Mouse (Mus musculus): ENCODE measurements around the gene Cbarp. TPM values are rescaled to one million over a fixed set of nuclear protein-coding genes. Genes with fewer than 3 reads are reported as not detected.

Gene Cbarp
- polyA plus RNA-seq, 1 experiment from 2014 or later: 4.7 TPM

DNA sequence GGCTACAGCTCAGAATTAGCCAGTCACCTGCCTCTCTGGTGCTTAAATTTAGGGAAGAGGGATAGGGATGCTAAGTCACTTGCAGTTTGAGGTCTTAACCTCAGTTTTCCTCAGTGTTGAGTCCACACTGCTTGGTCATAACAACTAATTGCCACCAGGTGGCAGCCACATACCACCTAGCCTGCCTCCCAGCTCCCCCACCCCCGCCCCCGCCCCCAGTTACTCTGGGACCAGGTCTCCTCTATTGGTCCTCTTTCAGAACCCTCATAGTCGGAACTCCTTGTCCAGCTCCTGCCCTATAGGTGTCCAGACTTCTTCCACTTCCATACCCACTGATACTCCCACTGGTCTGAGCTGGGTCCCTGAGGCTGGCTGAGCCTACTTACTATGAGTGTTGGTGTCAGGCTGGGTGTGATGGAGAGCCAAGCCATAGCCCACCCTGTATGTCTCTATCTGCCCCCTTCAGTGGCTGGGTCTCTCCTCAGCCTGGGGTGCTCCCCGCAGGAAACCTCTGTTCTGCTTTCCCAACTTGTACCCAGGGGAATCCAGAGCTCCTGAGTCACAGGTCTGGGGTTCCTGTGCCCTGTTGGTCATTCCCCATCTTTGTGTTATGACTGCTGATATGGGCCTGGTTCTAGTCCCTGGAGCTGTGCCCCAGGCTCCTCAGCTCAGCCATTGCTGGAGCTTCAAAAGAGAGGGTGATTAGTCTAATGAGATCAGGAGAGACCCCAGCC is 35.1 kb upstream of the Cbarp start:
- Histone ChIP-seq H3K4me3 (peak overlapping the region; percentile 22), H3K27ac (peak overlapping the region; percentile 31; the same call in 1 of the 2 replicates), H3K4me1 (peaks cover 50% of the 10 kb centered on the region), H3K27me3 (ENCODE audit: low read depth, poor library complexity, severe bottlenecking) (no peaks in the 10 kb centered on the region), H3K36me3 (peaks cover 25% of the 10 kb centered on the region), H3K9me3 (replicated peaks) (no peaks in the 10 kb centered on the region)
- DNase-seq (ENCODE audit: low spot score): peak; percentile 76
- 21% methylated on average over 4 of the region's 4 CpGs for WGBS

DNA sequence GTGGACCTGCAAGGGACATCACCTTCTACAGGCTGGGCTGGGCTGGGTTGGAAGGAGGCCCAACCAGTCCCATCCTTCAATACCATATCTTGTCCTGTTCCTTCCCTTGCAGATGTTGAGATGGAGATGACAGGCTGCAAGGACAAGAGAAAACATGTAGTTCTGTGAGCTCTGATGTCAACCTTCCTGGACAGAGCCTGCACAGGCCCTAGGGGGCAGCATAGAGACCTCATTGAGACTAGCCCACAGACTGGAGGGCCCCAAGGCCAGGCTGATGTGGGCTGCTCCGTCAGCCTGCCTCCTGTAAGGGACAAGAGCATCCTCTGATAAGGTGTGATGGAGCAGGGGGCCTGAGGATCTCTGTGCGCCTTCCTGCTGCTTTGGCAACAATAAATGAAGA is 34.1 kb upstream of the Cbarp start:
- no peaks in the 10 kb centered on the region for H3K27me3 ChIP-seq (ENCODE audit: low read depth, poor library complexity, severe bottlenecking)
- DNase-seq (ENCODE audit: low spot score): no peak
- H3K4me1 ChIP-seq: peaks cover 48% of the 10 kb centered on the region
- H3K4me3 ChIP-seq: no peak overlapping the region
- H3K27ac ChIP-seq: no peak overlapping the region; the same call in 1 of the 2 replicates
- H3K36me3 ChIP-seq: peaks cover 35% of the 10 kb centered on the region
- WGBS: 58% methylated on average over 2 of the region's 2 CpGs
- H3K9me3 ChIP-seq (replicated peaks): no peaks in the 10 kb centered on the region

DNA sequence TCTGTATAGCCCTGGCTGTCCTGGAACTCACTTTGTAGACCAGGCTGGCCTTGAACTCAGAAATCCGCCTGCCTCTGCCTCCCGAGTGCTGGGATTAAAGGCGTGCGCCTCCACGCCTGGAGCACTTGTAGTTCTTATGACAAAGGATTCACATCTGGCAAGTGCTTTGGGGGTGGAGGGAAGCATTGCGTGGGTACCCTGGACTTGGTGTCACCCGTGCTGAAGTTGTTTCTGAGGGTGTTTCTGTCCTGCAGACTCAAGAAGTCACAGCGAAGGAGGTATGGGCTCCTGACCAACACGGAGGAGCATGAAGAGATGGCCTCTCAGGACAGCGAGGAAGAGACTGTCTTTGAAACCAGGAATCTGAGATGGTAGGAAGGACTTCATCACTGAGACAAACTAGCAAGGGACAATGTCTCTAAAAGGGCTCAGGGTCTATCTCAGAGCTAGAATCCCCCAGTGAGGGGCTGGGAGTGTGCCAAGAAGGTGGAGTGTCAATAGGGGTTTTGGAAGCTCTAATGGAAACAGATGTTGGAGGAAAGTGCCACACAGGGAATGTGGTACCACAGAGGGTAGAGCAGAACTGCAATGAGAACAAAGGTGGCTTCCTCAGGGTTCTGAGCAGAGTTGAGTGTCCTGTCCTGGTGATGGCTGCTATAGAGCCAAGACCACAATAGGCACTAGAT is 33.5 kb upstream of the Cbarp start:
- H3K36me3 ChIP-seq: peaks cover 40% of the 10 kb centered on the region
- H3K4me3 ChIP-seq: no peak overlapping the region
- H3K27me3 ChIP-seq (ENCODE audit: low read depth, poor library complexity, severe bottlenecking): no peaks in the 10 kb centered on the region
- 88% methylated on average over 10 of the region's 10 CpGs for WGBS
- H3K4me1 ChIP-seq: peaks cover 48% of the 10 kb centered on the region
- H3K27ac ChIP-seq: no peak overlapping the region
- DNase-seq (ENCODE audit: low spot score): no peak
- no peaks in the 10 kb centered on the region for H3K9me3 ChIP-seq (replicated peaks)

DNA sequence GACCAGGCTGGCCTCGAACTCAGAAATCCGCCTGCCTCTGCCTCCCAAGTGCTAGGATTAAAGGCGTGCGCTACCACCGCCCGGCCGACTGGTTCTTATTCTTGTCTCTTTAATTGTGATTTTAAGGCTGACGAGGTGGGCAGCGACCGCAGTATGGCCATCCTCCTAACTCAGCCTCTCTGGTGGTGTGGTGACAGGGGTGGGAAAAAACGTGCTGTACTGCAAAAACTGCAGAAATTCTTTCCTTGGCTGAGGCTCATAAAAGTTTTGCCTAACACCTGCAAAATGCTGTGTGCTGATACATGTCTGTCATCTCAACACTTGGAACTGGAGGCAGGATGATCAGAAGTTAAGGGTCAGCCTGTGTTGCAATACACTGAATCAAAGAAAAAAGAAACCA is 32.7 kb upstream of the Cbarp start:
- Histone ChIP-seq H3K4me1 (peaks cover 52% of the 10 kb centered on the region), H3K9me3 (replicated peaks) (no peaks in the 10 kb centered on the region), H3K27me3 (ENCODE audit: low read depth, poor library complexity, severe bottlenecking) (no peaks in the 10 kb centered on the region), H3K4me3 (peak overlapping the region; percentile 66), H3K36me3 (peaks cover 40% of the 10 kb centered on the region), H3K27ac (peak overlapping the region; percentile 84)
- WGBS: 9% methylated on average over 11 of the region's 11 CpGs
- DNase-seq (ENCODE audit: low spot score): no peak

DNA sequence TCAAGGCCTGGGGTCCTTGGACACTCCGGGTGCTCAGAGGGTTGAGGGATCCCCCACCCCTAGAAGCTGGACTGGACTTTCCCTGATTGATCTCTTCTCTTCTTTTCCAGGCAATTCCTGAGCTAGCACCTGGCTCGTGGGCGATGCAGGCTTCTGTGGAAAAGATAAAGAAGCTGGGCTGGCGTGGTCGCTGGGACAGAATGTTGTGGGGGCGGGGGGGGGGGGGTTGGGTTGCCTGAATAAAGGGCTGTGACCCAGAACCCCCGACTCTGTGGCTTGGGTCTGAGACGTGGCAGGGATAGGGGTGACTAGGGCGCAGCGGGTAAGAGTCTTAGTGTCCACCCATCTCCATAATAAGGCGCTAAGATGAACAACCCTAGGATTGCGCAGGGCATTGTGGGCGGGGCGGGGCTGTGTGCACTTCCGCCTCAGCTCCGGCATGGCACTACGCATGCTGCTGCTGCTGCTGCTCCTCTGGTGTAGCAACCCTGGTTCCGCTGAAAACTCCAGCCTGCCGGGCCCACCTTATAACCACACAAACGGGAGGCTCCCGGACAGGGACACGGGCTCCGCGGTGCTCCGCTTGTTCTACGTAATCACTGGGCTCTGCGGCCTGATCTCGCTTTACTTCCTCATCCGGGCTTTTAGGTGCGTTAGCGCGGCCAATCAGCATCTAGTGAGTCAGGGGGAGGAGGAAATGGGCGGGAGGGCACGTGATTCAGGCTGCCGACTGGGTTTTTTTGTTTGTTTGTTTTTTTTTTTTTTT is 32.1 kb upstream of the Cbarp start, which contains the start of gene 1600002K03Rik:
Gene 1600002K03Rik (plus strand): TSS at position 418 of the 766 bp plus-strand sequence.
- Histone ChIP-seq H3K36me3 (peaks cover 40% of the 10 kb centered on the region), H3K27me3 (ENCODE audit: low read depth, poor library complexity, severe bottlenecking) (no peaks in the 10 kb centered on the region), H3K4me3 (peak within 1 kb of the TSS; percentile 66), H3K9me3 (replicated peaks) (no peaks in the 10 kb centered on the region), H3K4me1 (peaks cover 52% of the 10 kb centered on the region), H3K27ac (peak within 1 kb of the TSS; percentile 84)
- 8% methylated on average over 35 of the region's 35 CpGs for WGBS
- peak; percentile 92 for DNase-seq (ENCODE audit: low spot score)

DNA sequence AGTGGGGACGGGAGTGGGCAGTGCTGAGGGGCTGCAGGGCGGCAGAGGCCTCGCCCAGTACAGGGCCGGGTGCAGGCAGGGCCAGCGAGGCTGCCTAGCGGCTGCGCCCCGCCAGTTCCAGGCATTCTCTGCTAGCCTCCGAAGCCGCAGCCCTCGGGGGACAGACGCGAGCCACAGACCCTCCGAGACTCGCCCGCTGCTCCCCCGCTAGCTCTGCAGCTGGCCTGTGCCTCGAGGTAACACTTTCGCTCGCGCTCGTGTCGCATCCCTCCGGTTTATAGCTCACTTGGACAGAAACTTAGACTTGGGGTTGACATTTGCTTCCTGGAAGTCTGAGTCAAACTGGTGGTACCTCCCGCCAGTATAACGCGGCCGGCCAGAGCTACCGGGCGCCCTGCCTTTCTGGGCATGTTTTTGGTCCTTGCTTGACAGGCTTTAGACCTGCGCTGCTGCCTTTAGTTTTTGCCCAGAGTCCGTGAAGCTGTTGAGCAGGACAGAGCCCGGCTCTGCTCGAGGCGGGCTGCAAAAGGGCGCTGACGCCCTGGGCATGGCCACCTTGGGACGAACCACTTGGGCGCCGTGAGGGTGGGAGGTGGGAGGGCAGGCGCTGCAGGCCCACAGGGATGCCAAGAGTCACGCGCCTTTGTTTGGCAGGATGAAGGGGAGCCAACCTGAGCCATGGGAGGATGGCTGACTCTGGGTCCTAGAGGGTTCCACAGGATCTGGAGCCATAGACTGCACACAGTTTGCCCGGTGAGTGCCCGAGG is 31.3 kb upstream of the Cbarp start:
- no peaks in the 10 kb centered on the region for H3K9me3 ChIP-seq (replicated peaks)
- DNase-seq (ENCODE audit: low spot score): no peak
- H3K27ac ChIP-seq: peak overlapping the region; percentile 84
- H3K4me1 ChIP-seq: peaks cover 59% of the 10 kb centered on the region
- peak overlapping the region; percentile 66 for H3K4me3 ChIP-seq
- 88% methylated on average over 45 of the region's 45 CpGs for WGBS
- no peaks in the 10 kb centered on the region for H3K27me3 ChIP-seq (ENCODE audit: low read depth, poor library complexity, severe bottlenecking)
- H3K36me3 ChIP-seq: peaks cover 40% of the 10 kb centered on the region

DNA sequence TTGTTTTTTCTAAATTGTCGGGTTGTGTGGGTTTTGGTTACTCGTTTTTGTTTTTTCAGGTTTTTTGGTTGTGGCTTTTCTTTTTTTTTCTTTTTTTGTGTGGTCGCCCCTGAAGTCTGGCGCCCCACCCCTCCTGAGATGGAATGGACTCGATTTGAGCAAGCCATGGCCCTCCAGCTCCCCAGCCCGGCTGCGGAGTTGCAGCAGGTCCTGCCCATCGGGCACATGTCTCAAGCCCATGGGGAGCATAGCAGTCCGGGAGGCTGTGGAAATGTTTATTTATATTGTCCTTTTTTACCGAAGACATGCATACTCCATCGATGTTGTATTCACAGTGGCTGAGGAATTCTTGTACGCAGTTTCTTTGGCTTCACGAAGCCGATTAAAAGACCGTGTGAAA is 30.6 kb upstream of the Cbarp start:
- Histone ChIP-seq H3K4me1 (peaks cover 62% of the 10 kb centered on the region), H3K27me3 (ENCODE audit: low read depth, poor library complexity, severe bottlenecking) (no peaks in the 10 kb centered on the region), H3K36me3 (peaks cover 40% of the 10 kb centered on the region), H3K4me3 (no peak overlapping the region), H3K9me3 (replicated peaks) (no peaks in the 10 kb centered on the region), H3K27ac (0 out of 2 replicates have a peak overlapping the region, but pooled peaks have one; percentile 84)
- 93% methylated on average over 15 of the region's 15 CpGs for WGBS
- no peak for DNase-seq (ENCODE audit: low spot score)

DNA sequence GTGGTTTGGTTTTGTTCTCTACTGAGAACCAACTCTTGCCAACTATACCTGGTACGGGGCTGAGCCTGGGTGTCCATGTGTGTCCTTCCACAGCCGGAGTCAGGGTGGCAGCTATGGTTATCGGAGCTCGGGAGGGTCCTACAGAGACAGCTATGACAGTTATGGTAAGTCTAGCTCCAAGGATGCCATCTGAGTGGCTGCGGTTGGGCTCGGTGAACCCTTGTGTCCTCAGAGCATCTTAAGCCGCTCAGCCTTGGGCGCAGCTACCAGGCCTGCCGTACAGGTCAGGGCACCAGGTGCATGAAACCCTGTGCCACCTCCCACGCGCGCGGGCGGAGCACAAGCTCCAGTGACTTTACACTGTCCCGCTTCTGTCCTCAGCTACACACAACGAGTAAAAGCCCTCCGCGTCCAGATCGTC is 30.0 kb upstream of the Cbarp start:
- H3K9me3 ChIP-seq (replicated peaks): no peaks in the 10 kb centered on the region
- 98% methylated on average over 19 of the region's 19 CpGs for WGBS
- H3K36me3 ChIP-seq: peaks cover 36% of the 10 kb centered on the region
- DNase-seq (ENCODE audit: low spot score): no peak
- H3K27ac ChIP-seq: no peak overlapping the region; the same call in 1 of the 2 replicates
- peaks cover 62% of the 10 kb centered on the region for H3K4me1 ChIP-seq
- no peaks in the 10 kb centered on the region for H3K27me3 ChIP-seq (ENCODE audit: low read depth, poor library complexity, severe bottlenecking)
- H3K4me3 ChIP-seq: peak overlapping the region; percentile 27; the same call in 1 of the 2 replicates

DNA sequence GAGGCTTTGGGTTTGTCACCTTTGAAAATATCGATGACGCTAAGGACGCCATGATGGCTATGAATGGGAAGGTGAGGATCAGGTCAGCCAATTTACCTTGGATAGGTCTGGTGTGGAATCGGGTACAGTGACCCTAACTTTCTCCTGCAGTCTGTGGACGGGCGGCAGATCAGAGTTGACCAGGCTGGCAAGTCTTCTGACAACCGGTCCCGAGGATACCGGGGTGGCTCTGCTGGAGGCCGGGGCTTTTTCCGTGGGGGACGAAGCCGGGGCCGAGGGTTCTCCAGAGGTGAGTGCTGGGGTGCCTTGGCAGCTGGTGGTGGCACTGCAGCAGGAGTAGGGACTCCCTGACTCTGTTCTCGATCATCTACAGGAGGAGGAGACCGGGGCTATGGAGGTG is 29.4 kb upstream of the Cbarp start:
- no peaks in the 10 kb centered on the region for H3K27me3 ChIP-seq (ENCODE audit: low read depth, poor library complexity, severe bottlenecking)
- H3K4me3 ChIP-seq: peak overlapping the region; percentile 27
- 95% methylated on average over 16 of the region's 16 CpGs for WGBS
- H3K4me1 ChIP-seq: peaks cover 64% of the 10 kb centered on the region
- no peaks in the 10 kb centered on the region for H3K9me3 ChIP-seq (replicated peaks)
- H3K36me3 ChIP-seq: peaks cover 36% of the 10 kb centered on the region
- DNase-seq (ENCODE audit: low spot score): no peak
- no peak overlapping the region; the same call in 1 of the 2 replicates for H3K27ac ChIP-seq

DNA sequence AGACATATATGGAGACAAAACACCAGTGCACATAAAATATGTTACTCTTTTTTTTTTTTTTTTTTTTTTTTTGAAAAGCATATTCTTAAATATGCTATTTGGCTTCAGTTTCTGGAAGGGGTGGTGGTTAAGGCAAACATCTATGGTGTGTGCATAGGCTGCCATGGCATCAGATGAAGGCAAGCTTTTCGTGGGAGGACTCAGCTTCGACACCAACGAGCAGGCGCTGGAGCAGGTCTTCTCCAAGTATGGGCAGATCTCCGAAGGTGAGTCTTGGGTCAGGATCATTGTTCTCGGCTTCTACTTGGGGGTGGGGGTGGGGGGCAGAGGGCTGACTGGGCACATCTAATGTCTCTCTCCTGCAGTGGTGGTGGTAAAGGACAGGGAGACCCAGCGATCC is 29.0 kb upstream of the Cbarp start:
- peaks cover 64% of the 10 kb centered on the region for H3K4me1 ChIP-seq
- H3K9me3 ChIP-seq (replicated peaks): no peaks in the 10 kb centered on the region
- H3K4me3 ChIP-seq: no peak overlapping the region; the same call in 1 of the 2 replicates
- peaks cover 36% of the 10 kb centered on the region for H3K36me3 ChIP-seq
- DNase-seq (ENCODE audit: low spot score): no peak
- no peaks in the 10 kb centered on the region for H3K27me3 ChIP-seq (ENCODE audit: low read depth, poor library complexity, severe bottlenecking)
- H3K27ac ChIP-seq: no peak overlapping the region
- WGBS: 96% methylated on average over 7 of the region's 7 CpGs

DNA sequence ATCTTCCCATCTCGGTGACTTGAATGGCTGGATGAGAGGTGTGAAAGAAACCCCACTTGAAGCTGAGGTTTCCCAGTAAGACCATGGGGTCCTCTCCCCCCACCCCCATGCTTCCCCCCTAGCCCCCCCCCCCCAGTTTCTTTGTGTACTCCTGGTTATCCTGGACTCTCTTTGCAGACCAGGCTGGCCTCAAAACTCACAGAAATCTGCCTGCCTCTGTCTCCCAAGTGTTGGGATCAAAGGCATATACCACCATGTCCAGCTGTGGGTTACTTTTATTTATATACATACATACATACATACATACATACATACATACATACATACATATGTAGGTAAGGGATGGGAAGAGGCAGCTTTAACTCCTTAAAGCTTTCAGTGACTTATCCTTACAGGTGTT is 28.4 kb upstream of the Cbarp start:
- Histone ChIP-seq H3K36me3 (peaks cover 36% of the 10 kb centered on the region), H3K27ac (peak overlapping the region; percentile 100; the same call in 1 of the 2 replicates), H3K27me3 (ENCODE audit: low read depth, poor library complexity, severe bottlenecking) (no peaks in the 10 kb centered on the region), H3K4me3 (peak overlapping the region; percentile 96), H3K9me3 (replicated peaks) (no peaks in the 10 kb centered on the region), H3K4me1 (peaks cover 66% of the 10 kb centered on the region)
- 80% methylated on average over 1 of the region's 1 CpGs for WGBS
- no peak for DNase-seq (ENCODE audit: low spot score)

DNA sequence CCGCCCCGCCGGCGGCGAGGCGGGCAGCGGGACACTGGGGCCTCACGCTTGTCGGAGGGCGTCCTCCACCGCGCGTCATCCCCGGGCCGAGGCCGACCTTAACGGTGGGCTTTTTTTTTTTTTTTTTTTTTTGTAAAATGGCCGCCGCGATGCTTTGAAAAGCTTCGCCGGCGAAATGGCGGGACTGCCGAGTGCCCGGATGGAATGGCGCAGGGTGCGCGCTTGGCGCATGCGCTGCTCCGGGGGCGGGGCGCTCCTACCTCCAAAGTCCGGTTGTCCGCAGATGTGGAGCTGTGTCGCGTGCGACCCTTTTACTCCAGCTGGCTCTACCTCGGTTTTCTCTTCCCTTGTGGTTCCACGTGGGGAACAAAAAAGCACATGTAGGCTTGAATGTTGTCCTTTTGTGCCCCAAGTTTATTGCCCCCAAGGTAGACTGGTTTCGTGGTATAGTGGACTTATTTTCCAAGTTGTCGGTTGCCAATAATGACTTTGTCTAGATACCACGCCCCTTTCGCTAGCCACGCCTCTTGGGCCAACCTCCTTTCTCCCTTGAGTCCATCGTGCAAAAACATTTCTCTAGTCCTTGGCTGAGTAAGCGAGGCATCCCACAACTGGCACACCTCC is 27.5 kb upstream of the Cbarp start:
- WGBS: under 1% methylated on average over 48 of the region's 48 CpGs
- peak; percentile 99 for DNase-seq (ENCODE audit: low spot score)
- Histone ChIP-seq H3K27me3 (ENCODE audit: low read depth, poor library complexity, severe bottlenecking) (no peaks in the 10 kb centered on the region), H3K4me3 (peak overlapping the region; percentile 96), H3K9me3 (replicated peaks) (no peaks in the 10 kb centered on the region), H3K4me1 (peaks cover 68% of the 10 kb centered on the region), H3K27ac (peak overlapping the region; percentile 100), H3K36me3 (peaks cover 36% of the 10 kb centered on the region)

Measured in limb, embryonic 10.5 days (tissue).